Mouse (Mus musculus): ENCODE data around the gene Ncoa5. TPM values are rescaled to one million over a fixed set of nuclear protein-coding genes. Genes with fewer than 3 reads are reported as not detected.
A peak's percentile ranks its signal among the peaks of the same experiment; 100 is the strongest.

Ncoa5 gene
- polyA plus RNA-seq, 1 experiment from 2014 or later: 60.6 TPM

GRCm38 (mm10) chr2:165043090-165043636 lies 8.5 kb upstream of the Ncoa5 start:
- no peak overlapping the region for H3K4me3 ChIP-seq (replicated peaks)
- no peaks in the 10 kb centered on the region for H3K36me3 ChIP-seq
- H3K9ac ChIP-seq: no peak overlapping the region
- no peaks in the 10 kb centered on the region for H3K27me3 ChIP-seq (replicated peaks)
- 17% methylated on average over 17 of the region's 17 CpGs for WGBS
- no peaks in the 10 kb centered on the region for H3K9me3 ChIP-seq
- no peak overlapping the region for H3K4me2 ChIP-seq
- 0 out of 2 replicates have a peak, but pooled peaks cover 4% of the 10 kb centered on the region for H3K4me1 ChIP-seq
- no peak overlapping the region for H3K27ac ChIP-seq
- ATAC-seq (ENCODE audit: insufficient read depth, low FRiP score, low read depth): no peak

GRCm38 (mm10) chr2:165042126-165042525 lies 7.5 kb upstream of the Ncoa5 start:
- H3K4me3 ChIP-seq (replicated peaks): no peak overlapping the region
- no peak overlapping the region for H3K27ac ChIP-seq
- H3K4me1 ChIP-seq: 0 out of 2 replicates have a peak, but pooled peaks cover 4% of the 10 kb centered on the region
- no peaks in the 10 kb centered on the region for H3K36me3 ChIP-seq
- H3K4me2 ChIP-seq: no peak overlapping the region
- H3K9ac ChIP-seq: no peak overlapping the region
- 72% methylated on average over 5 of the region's 5 CpGs for WGBS
- no peaks in the 10 kb centered on the region for H3K27me3 ChIP-seq (replicated peaks)
- H3K9me3 ChIP-seq: no peaks in the 10 kb centered on the region
- no peak for ATAC-seq (ENCODE audit: insufficient read depth, low FRiP score, low read depth)

GRCm38 (mm10) chr2:165037415-165037814 lies 2.7 kb upstream of the Ncoa5 start:
- H3K27ac ChIP-seq: no peak overlapping the region
- no peaks in the 10 kb centered on the region for H3K27me3 ChIP-seq (replicated peaks)
- peaks cover 14% of the 10 kb centered on the region; the same call in 1 of the 2 replicates for H3K4me1 ChIP-seq
- ATAC-seq (ENCODE audit: insufficient read depth, low FRiP score, low read depth): no peak
- 63% methylated on average over 4 of the region's 4 CpGs for WGBS
- no peak overlapping the region for H3K4me3 ChIP-seq (replicated peaks)
- H3K36me3 ChIP-seq: no peaks in the 10 kb centered on the region
- no peak overlapping the region for H3K4me2 ChIP-seq
- H3K9me3 ChIP-seq: no peaks in the 10 kb centered on the region
- H3K9ac ChIP-seq: no peak overlapping the region

GRCm38 (mm10) chr2:165035058-165035431 lies 378 bp upstream of the Ncoa5 start:
- H3K36me3 ChIP-seq: no peaks in the 10 kb centered on the region
- no peaks in the 10 kb centered on the region for H3K27me3 ChIP-seq (replicated peaks)
- ATAC-seq (ENCODE audit: insufficient read depth, low FRiP score, low read depth): peak; percentile 16; the same call in 1 of the 2 replicates
- no peak overlapping the region for H3K9ac ChIP-seq
- H3K4me2 ChIP-seq: peak overlapping the region; percentile 78
- peaks cover 14% of the 10 kb centered on the region; the same call in 1 of the 2 replicates for H3K4me1 ChIP-seq
- no peak overlapping the region for H3K27ac ChIP-seq
- H3K9me3 ChIP-seq: no peaks in the 10 kb centered on the region
- WGBS: 37% methylated on average over 5 of the region's 5 CpGs
- H3K4me3 ChIP-seq (replicated peaks): peak overlapping the region; percentile 92

GRCm38 (mm10) chr2:165033306-165033705 lies 1.4 kb downstream of the Ncoa5 start:
- H3K9ac ChIP-seq: no peak overlapping the region; the same call in 1 of the 2 replicates
- WGBS: 33% methylated on average over 6 of the region's 6 CpGs
- no peak for ATAC-seq (ENCODE audit: insufficient read depth, low FRiP score, low read depth)

GRCm38 (mm10) chr2:165032533-165032932 lies 2.1 kb downstream of the Ncoa5 start:
- Histone ChIP-seq H3K4me3 (replicated peaks) (no peak overlapping the region), H3K4me2 (peak overlapping the region; percentile 78; the same call in 1 of the 2 replicates), H3K27ac (no peak overlapping the region), H3K4me1 (peaks cover 14% of the 10 kb centered on the region; the same call in 1 of the 2 replicates), H3K9ac (no peak overlapping the region), H3K36me3 (no peaks in the 10 kb centered on the region), H3K9me3 (no peaks in the 10 kb centered on the region), H3K27me3 (replicated peaks) (no peaks in the 10 kb centered on the region)
- WGBS: 37% methylated on average over 3 of the region's 3 CpGs
- ATAC-seq (ENCODE audit: insufficient read depth, low FRiP score, low read depth): no peak

More at GRCm38 (mm10) chr2:165033306-165033705, 1.4 kb downstream of the Ncoa5 start:
- no peaks in the 10 kb centered on the region for H3K27me3 ChIP-seq (replicated peaks)
- H3K9me3 ChIP-seq: no peaks in the 10 kb centered on the region
- H3K36me3 ChIP-seq: no peaks in the 10 kb centered on the region
- peak overlapping the region; percentile 92 for H3K4me3 ChIP-seq (replicated peaks)
- peaks cover 14% of the 10 kb centered on the region; the same call in 1 of the 2 replicates for H3K4me1 ChIP-seq
- no peak overlapping the region for H3K27ac ChIP-seq
- H3K4me2 ChIP-seq: peak overlapping the region; percentile 78

- WGBS: 65% methylated on average over 1 of the region's 1 CpGs
- Histone ChIP-seq H3K4me2 (no peak overlapping the region), H3K9ac (no peak overlapping the region), H3K4me1 (no peaks in the 10 kb centered on the region), H3K4me3 (replicated peaks) (no peak overlapping the region), H3K36me3 (peaks cover 3% of the 10 kb centered on the region; the same call in 1 of the 2 replicates), H3K9me3 (no peaks in the 10 kb centered on the region), H3K27ac (no peak overlapping the region), H3K27me3 (replicated peaks) (no peaks in the 10 kb centered on the region)
- ATAC-seq (ENCODE audit: insufficient read depth, low FRiP score, low read depth): no peak
Measured at GRCm38 (mm10) chr2:165027163-165027562, 7.5 kb downstream of the Ncoa5 start.

GRCm38 (mm10) chr2:165020490-165020889 lies 14.2 kb downstream of the Ncoa5 start:
- no peaks in the 10 kb centered on the region for H3K4me1 ChIP-seq
- H3K4me2 ChIP-seq: no peak overlapping the region
- peaks cover 3% of the 10 kb centered on the region; the same call in 1 of the 2 replicates for H3K36me3 ChIP-seq
- no peak overlapping the region for H3K9ac ChIP-seq
- H3K9me3 ChIP-seq: no peaks in the 10 kb centered on the region
- H3K27me3 ChIP-seq (replicated peaks): no peaks in the 10 kb centered on the region
- no peak for ATAC-seq (ENCODE audit: insufficient read depth, low FRiP score, low read depth)
- H3K27ac ChIP-seq: no peak overlapping the region
- no peak overlapping the region for H3K4me3 ChIP-seq (replicated peaks)
- 88% methylated on average over 3 of the region's 3 CpGs for WGBS

GRCm38 (mm10) chr2:165014935-165015334 lies 19.7 kb downstream of the Ncoa5 start:
- 87% methylated on average over 5 of the region's 5 CpGs for WGBS
- Histone ChIP-seq H3K27ac (no peak overlapping the region), H3K36me3 (peaks cover 22% of the 10 kb centered on the region), H3K9me3 (no peaks in the 10 kb centered on the region), H3K9ac (no peak overlapping the region), H3K27me3 (replicated peaks) (no peaks in the 10 kb centered on the region), H3K4me2 (no peak overlapping the region), H3K4me3 (replicated peaks) (no peak overlapping the region), H3K4me1 (no peaks in the 10 kb centered on the region)
- no peak for ATAC-seq (ENCODE audit: insufficient read depth, low FRiP score, low read depth)

- Histone ChIP-seq H3K27ac (no peak overlapping the region), H3K4me3 (replicated peaks) (no peak overlapping the region), H3K27me3 (replicated peaks) (no peaks in the 10 kb centered on the region), H3K9me3 (no peaks in the 10 kb centered on the region), H3K9ac (no peak overlapping the region), H3K36me3 (peaks cover 63% of the 10 kb centered on the region), H3K4me2 (no peak overlapping the region), H3K4me1 (no peaks in the 10 kb centered on the region)
- WGBS: 78% methylated on average over 10 of the region's 10 CpGs
- no peak for ATAC-seq (ENCODE audit: insufficient read depth, low FRiP score, low read depth)
Measured at GRCm38 (mm10) chr2:165010351-165010750, 24.3 kb downstream of the Ncoa5 start.

- no peak for ATAC-seq (ENCODE audit: insufficient read depth, low FRiP score, low read depth)
- Histone ChIP-seq H3K36me3 (peaks cover 67% of the 10 kb centered on the region), H3K9ac (no peak overlapping the region), H3K4me2 (no peak overlapping the region), H3K9me3 (no peaks in the 10 kb centered on the region), H3K4me1 (no peaks in the 10 kb centered on the region), H3K27ac (no peak overlapping the region), H3K4me3 (replicated peaks) (no peak overlapping the region), H3K27me3 (replicated peaks) (no peaks in the 10 kb centered on the region)
- 80% methylated on average over 2 of the region's 2 CpGs for WGBS
Measured at GRCm38 (mm10) chr2:165009581-165009980, 25.1 kb downstream of the Ncoa5 start.

GRCm38 (mm10) chr2:165009161-165009560 lies 25.5 kb downstream of the Ncoa5 start:
- Histone ChIP-seq H3K36me3 (peaks cover 71% of the 10 kb centered on the region), H3K9ac (no peak overlapping the region), H3K4me2 (no peak overlapping the region), H3K27me3 (replicated peaks) (no peaks in the 10 kb centered on the region), H3K4me3 (replicated peaks) (no peak overlapping the region), H3K27ac (no peak overlapping the region), H3K4me1 (no peaks in the 10 kb centered on the region), H3K9me3 (no peaks in the 10 kb centered on the region)
- ATAC-seq (ENCODE audit: insufficient read depth, low FRiP score, low read depth): no peak
- WGBS: 92% methylated on average over 14 of the region's 14 CpGs
